Mouse (Mus musculus): Measurements from ENCODE around the gene Phldb1.
"Not testable (repeated sequence)": the region's sequence is repeated elsewhere in the genome, so short reads cannot be mapped to it uniquely, and the experiment has no call there.

Phldb1 gene

GRCm38 (mm10) chr9:44734524-44735494 lies at the start of gene Phldb1:
Gene Phldb1, minus strand, starts transcription at chr9:44735198.
- in situ Hi-C loops (cut with MboI, MseI) = no loop called here

GRCm38 (mm10) chr9:44772750-44773651 lies 38.0 kb upstream of the Phldb1 start:
- in situ Hi-C loops (cut with MboI, MseI) = no loop called here

- in situ Hi-C loops (cut with MboI, MseI) = no loop called here
Observed at GRCm38 (mm10) chr9:44772392-44772749, 37.4 kb upstream of the Phldb1 start.

- in situ Hi-C loops (cut with MboI, MseI) = no loop called here
Observed at GRCm38 (mm10) chr9:44771376-44771775, 36.4 kb upstream of the Phldb1 start.

- in situ Hi-C loops (cut with MboI, MseI) = not testable (repeated sequence)
Observed at GRCm38 (mm10) chr9:44768029-44768394, 33.0 kb upstream of the Phldb1 start.

GRCm38 (mm10) chr9:44767101-44768028 lies 32.4 kb upstream of the Phldb1 start, which contains the start of the genes Arcn1 and Ift46:
Gene Arcn1, minus strand, starts transcription at chr9:44767845.
Gene Ift46, plus strand, starts transcription at chr9:44767908.
- in situ Hi-C loops (cut with MboI, MseI) = no loop called here

- in situ Hi-C loops (cut with MboI, MseI) = no loop called here
Observed at GRCm38 (mm10) chr9:44760873-44761272, 25.9 kb upstream of the Phldb1 start.

GRCm38 (mm10) chr9:44748473-44748872 lies 13.5 kb upstream of the Phldb1 start:
- in situ Hi-C loops (cut with MboI, MseI) = no loop called here

- in situ Hi-C loops (cut with MboI, MseI) = no loop called here
Observed at GRCm38 (mm10) chr9:44747341-44747740, 12.3 kb upstream of the Phldb1 start.

GRCm38 (mm10) chr9:44746666-44747065 lies 11.7 kb upstream of the Phldb1 start:
- in situ Hi-C loops (cut with MboI, MseI) = no loop called here

- in situ Hi-C loops (cut with MboI, MseI) = no loop called here
Observed at GRCm38 (mm10) chr9:44745371-44745770, 10.4 kb upstream of the Phldb1 start.

- in situ Hi-C loops (cut with MboI, MseI) = no loop called here
Observed at GRCm38 (mm10) chr9:44740663-44741192, 5.7 kb upstream of the Phldb1 start.

GRCm38 (mm10) chr9:44737240-44737949 lies 2.4 kb upstream of the Phldb1 start:
- in situ Hi-C loops (cut with MboI, MseI) = no loop called here

GRCm38 (mm10) chr9:44736301-44736700 lies 1.3 kb upstream of the Phldb1 start:
- in situ Hi-C loops (cut with MboI, MseI) = no loop called here

GRCm38 (mm10) chr9:44735886-44736285 lies 888 bp upstream of the Phldb1 start:
- in situ Hi-C loops (cut with MboI, MseI) = no loop called here

- in situ Hi-C loops (cut with MboI, MseI) = no loop called here
Observed at GRCm38 (mm10) chr9:44733671-44734523, 1.1 kb downstream of the Phldb1 start.

GRCm38 (mm10) chr9:44732921-44733530 lies 2.0 kb downstream of the Phldb1 start:
- in situ Hi-C loops (cut with MboI, MseI) = no loop called here

- in situ Hi-C loops (cut with MboI, MseI) = no loop called here
Observed at GRCm38 (mm10) chr9:44732130-44732549, 2.9 kb downstream of the Phldb1 start.

GRCm38 (mm10) chr9:44727441-44727840 lies 7.6 kb downstream of the Phldb1 start:
- in situ Hi-C loops (cut with MboI, MseI) = no loop called here

All from T-helper 17 cell (primary cell).